In genomic region chr16:33596213-33596612, GRCm38 (mm10) we compare ENCODE assay signal across 15 mouse cellular contexts.
"Had no signal": no experiment of that assay in that cellular context is flagged by ENCODE, and none has a peak within 500 bp of the region (broad histone marks: within the 10 kb centered on the region; RNA-seq: fewer than 3 reads in every experiment).

No protein-coding gene starts in this region.

- H3K36me3 ChIP-seq: limb, embryonic 12.5 days; liver, embryonic 13.5 days; lung, embryonic 15.5 days; midbrain, embryonic 13.5 days; neural tube, embryonic 13.5 days; stomach, embryonic 15.5 days had no signal

- DNase-seq: kidney, postnatal 10 days; kidney, postnatal 4 days; liver; liver, embryonic 13.5 days; liver, postnatal 0 days; lung, postnatal 14 days; retina, postnatal 1 day; right cerebral cortex, postnatal 4 days; thymus, postnatal 36 days had no signal

- H3K27me3 ChIP-seq: limb, embryonic 12.5 days; liver, embryonic 13.5 days; lung, embryonic 15.5 days; midbrain, embryonic 13.5 days; neural tube, embryonic 13.5 days; stomach, embryonic 15.5 days had no signal

- H3K9ac ChIP-seq: limb, embryonic 12.5 days; liver, embryonic 13.5 days; liver, postnatal 0 days; lung, embryonic 15.5 days; midbrain, embryonic 13.5 days; neural tube, embryonic 13.5 days; stomach, embryonic 15.5 days had no signal

- H3K27ac ChIP-seq: layer of hippocampus, adult 2 months; limb, embryonic 12.5 days; liver, embryonic 13.5 days; lung, embryonic 15.5 days; midbrain, embryonic 13.5 days; neural tube, embryonic 13.5 days; stomach, embryonic 15.5 days had no signal

- H3K4me2 ChIP-seq: limb, embryonic 12.5 days; liver, embryonic 13.5 days; lung, embryonic 15.5 days; midbrain, embryonic 13.5 days; neural tube, embryonic 13.5 days; stomach, embryonic 15.5 days had no signal

- H3K4me3 ChIP-seq: layer of hippocampus, adult 2 months; limb, embryonic 12.5 days; liver, embryonic 13.5 days; lung, embryonic 15.5 days; midbrain, embryonic 13.5 days; neural tube, embryonic 13.5 days; stomach, embryonic 15.5 days had no signal

- ATAC-seq: liver, postnatal 0 days; midbrain, embryonic 13.5 days had no signal

- H3K9me3 ChIP-seq: limb, embryonic 12.5 days; liver, embryonic 13.5 days; lung, embryonic 15.5 days; midbrain, embryonic 13.5 days; neural tube, embryonic 13.5 days; stomach, embryonic 15.5 days had no signal
